Mouse (Mus musculus) forebrain, embryonic 11.5 days (tissue): ENCODE measurements around the gene Vwce. TPM values are rescaled to one million over a fixed set of nuclear protein-coding genes. Genes with fewer than 3 reads are reported as not detected.
A peak's percentile ranks its signal among the peaks of the same experiment; 100 is the strongest.

ENCODE experiments used
- ATAC-seq: fragments of 200-750 bp; cut with Nextera tagmentation; replicated peaks from 2 replicates; pipeline ENCODE4 v1.8.0; 2017; ENCODE audit warnings: moderate TSS enrichment; ENCODE audit not compliant: low FRiP score
- DNase-seq: peaks from one replicate; pipeline ENCODE4 v3.0.0-alpha.2; 2017; ENCODE audit warnings: low spot score
- H3K27ac ChIP-seq: fragments of 300-500 bp; sonication (generic); 2 replicates; pipeline ENCODE4 v1.5.1; 2014; ENCODE audit warnings: low read depth, low read length
- H3K27me3 ChIP-seq: fragments of 300-500 bp; sonication (generic); 2 replicates; pipeline ENCODE4 v1.6.1; 2014; ENCODE audit warnings: mild to moderate bottlenecking, low read length, mixed read lengths; ENCODE audit not compliant: control insufficient read depth, insufficient read depth
- H3K36me3 ChIP-seq: fragments of 300-500 bp; sonication (generic); 2 replicates; pipeline ENCODE4 v1.6.1; 2014; ENCODE audit warnings: mild to moderate bottlenecking, low read length, moderate library complexity, mixed read lengths; ENCODE audit not compliant: control insufficient read depth, insufficient read depth
- H3K4me1 ChIP-seq: fragments of 300-500 bp; sonication (generic); replicated peaks from 2 replicates; pipeline ENCODE4 v1.6.1; 2014; ENCODE audit warnings: low read length, mixed read lengths; ENCODE audit not compliant: control insufficient read depth, insufficient read depth
- H3K4me2 ChIP-seq: fragments of 300-500 bp; sonication (generic); 2 replicates; pipeline ENCODE4 v1.6.1; 2014; ENCODE audit warnings: low read depth, mild to moderate bottlenecking, low read length, moderate library complexity, mixed read lengths; ENCODE audit not compliant: severe bottlenecking
- H3K4me3 ChIP-seq: fragments of 300-500 bp; sonication (generic); 2 replicates; pipeline ENCODE4 v1.5.1; 2014; ENCODE audit warnings: low read depth, low read length
- H3K9ac ChIP-seq: fragments of 300-500 bp; sonication (generic); 2 replicates; pipeline ENCODE4 v1.6.1; 2014; ENCODE audit warnings: low read length
- H3K9me3 ChIP-seq: fragments of 300-500 bp; sonication (generic); 2 replicates; pipeline ENCODE4 v1.6.1; 2016; ENCODE audit warnings: low read length, mixed read lengths; ENCODE audit not compliant: control insufficient read depth
- WGBS: fragments of 180-500 bp; shearing (Covaris S2); extraction: QIAGEN DNeasy Blood & Tissue Kit; methylation state at CpG from one replicate; pipeline ENCODE4 v1.1.7; 2014; 5-methylcytosine and 5-hydroxymethylcytosine counted together
- polyA plus RNA-seq: library from polyadenylated mRNA; unstranded; fragments of >200 nt; fragmentation: Nextera tagmentation; extraction: Ambion mirVana; gene quantifications from 2 replicates; pipeline ENCODE4 v1.2.1, GENCODE M21; 2014

Gene Vwce
- polyA plus RNA-seq, 1 experiment from 2014 or later = 0.47 TPM

GRCm38 (mm10) chr19:10691121-10691520, 57.1 kb downstream of the Vwce start:
- no peak for ATAC-seq
- Histone ChIP-seq H3K27ac (no peak overlapping the region), H3K9me3 (no peaks in the 10 kb centered on the region), H3K27me3 (no peaks in the 10 kb centered on the region), H3K9ac (no peak overlapping the region), H3K4me2 (no peak overlapping the region), H3K4me3 (no peak overlapping the region), H3K4me1 (peaks cover 13% of the 10 kb centered on the region), H3K36me3 (no peaks in the 10 kb centered on the region)
- no peak for DNase-seq
- WGBS = 93% methylated on average over 4 of the region's 4 CpGs

DNA sequence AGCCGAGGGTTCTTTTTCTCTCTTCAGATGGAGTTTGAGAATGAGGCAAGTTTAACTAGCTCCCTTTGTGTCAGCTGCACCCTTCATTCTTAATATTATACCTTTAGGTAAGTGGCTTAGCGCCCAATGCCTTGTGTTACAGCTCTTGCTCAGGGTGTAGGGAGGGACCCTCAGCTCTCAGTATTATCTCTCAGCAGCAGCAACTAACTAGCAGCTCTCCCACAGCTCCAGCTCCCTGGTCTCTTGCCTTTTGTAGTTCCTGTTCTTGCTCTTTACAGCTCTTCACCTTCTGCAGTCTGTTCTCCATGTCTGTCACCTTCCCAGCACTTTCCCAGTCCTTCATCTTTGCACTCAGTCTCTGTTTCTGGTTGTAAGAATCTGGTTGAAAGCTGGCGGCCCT, 57.6 kb downstream of the Vwce start:
- Histone ChIP-seq H3K4me2 (no peak overlapping the region), H3K27me3 (no peaks in the 10 kb centered on the region), H3K9me3 (no peaks in the 10 kb centered on the region), H3K36me3 (no peaks in the 10 kb centered on the region), H3K4me3 (no peak overlapping the region), H3K4me1 (peaks cover 15% of the 10 kb centered on the region), H3K27ac (no peak overlapping the region), H3K9ac (no peak overlapping the region)
- ATAC-seq (no peak), DNase-seq (no peak)
- WGBS = 90% methylated on average over 3 of the region's 3 CpGs

GRCm38 (mm10) chr19:10692361-10692760, 58.3 kb downstream of the Vwce start:
- H3K27ac ChIP-seq = no peak overlapping the region

DNA sequence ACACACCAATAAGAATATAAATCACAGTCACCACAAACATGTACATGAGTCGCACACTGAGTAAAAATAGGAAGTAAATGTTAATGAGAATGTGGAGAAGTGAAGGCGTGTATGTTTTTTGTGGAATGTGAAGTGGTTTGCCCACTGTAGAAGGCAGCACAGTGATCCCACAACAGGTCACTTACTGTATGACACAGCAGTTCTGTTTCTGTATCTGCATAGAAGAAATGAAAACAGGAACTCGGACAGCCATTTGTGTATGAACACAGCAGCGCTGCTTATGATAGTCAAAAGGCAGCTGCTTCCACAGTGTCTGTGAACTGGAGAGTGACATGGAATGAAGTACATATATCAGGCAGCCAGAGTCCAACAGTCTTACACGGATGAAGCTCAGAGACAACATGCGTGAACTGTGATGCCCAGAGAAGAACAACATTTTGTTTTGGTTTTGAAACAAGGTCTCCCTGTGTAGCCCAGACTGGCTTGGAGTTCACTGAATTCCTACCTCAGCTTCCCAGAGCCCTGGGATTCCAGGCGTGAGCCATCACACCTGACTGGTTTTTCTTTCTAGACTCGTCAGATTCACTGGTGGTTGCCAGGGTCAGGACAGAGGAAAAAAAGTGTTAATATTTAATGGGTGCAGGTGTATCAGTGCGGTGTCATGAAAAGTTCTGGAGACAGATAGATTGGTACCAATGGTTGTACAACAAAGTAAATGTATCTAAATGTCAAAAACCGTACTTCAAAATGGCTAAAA, 60.1 kb downstream of the Vwce start:
- no peak overlapping the region for H3K27ac ChIP-seq
- ATAC-seq (no peak), DNase-seq (no peak)
- peaks cover 15% of the 10 kb centered on the region for H3K4me1 ChIP-seq
- no peak overlapping the region for H3K4me3 ChIP-seq
- H3K36me3 ChIP-seq = no peaks in the 10 kb centered on the region
- no peaks in the 10 kb centered on the region for H3K27me3 ChIP-seq
- no peaks in the 10 kb centered on the region for H3K9me3 ChIP-seq
- H3K9ac ChIP-seq = no peak overlapping the region
- WGBS = 86% methylated on average over 10 of the region's 10 CpGs
- no peak overlapping the region for H3K4me2 ChIP-seq

More at GRCm38 (mm10) chr19:10692361-10692760, 58.3 kb downstream of the Vwce start:
- 85% methylated on average over 4 of the region's 4 CpGs for WGBS
- Histone ChIP-seq H3K27me3 (no peaks in the 10 kb centered on the region), H3K4me2 (no peak overlapping the region), H3K36me3 (no peaks in the 10 kb centered on the region), H3K9ac (no peak overlapping the region; the same call in 1 of the 2 replicates), H3K4me3 (no peak overlapping the region), H3K4me1 (peaks cover 15% of the 10 kb centered on the region), H3K9me3 (no peaks in the 10 kb centered on the region)
- ATAC-seq = no peak
- DNase-seq = no peak

DNA sequence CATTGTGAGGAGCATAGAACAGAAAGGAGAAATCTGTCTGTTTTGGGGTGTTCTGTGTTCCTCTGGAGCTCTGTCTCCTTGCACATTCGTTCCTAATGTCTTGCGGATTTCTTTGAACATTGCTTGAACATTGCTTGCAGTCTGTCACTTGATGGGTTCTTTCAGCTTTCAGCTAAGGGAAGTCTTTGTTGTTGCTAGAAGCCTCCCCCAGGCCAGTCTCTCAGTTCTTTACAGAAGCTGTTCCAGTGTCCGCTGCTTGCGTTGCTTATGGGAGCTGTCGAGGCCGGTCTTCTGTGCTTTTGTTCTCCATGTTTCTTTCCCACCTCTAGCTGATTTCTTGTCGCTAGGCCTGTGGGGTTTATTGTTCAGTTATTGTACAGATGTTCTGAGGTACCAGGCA, 61.8 kb downstream of the Vwce start:
- Histone ChIP-seq H3K27me3 (no peaks in the 10 kb centered on the region), H3K36me3 (no peaks in the 10 kb centered on the region), H3K4me3 (no peak overlapping the region), H3K4me2 (0 out of 2 replicates have a peak overlapping the region, but pooled peaks have one; percentile 8), H3K9me3 (no peaks in the 10 kb centered on the region), H3K27ac (peak overlapping the region; percentile 59; the same call in 1 of the 2 replicates), H3K4me1 (peaks cover 10% of the 10 kb centered on the region), H3K9ac (peak overlapping the region; percentile 35)
- 23% methylated on average over 7 of the region's 7 CpGs for WGBS
- peak; percentile 29; the same call in 1 of the 2 replicates for ATAC-seq
- no peak for DNase-seq

GRCm38 (mm10) chr19:10698131-10698991, 64.3 kb downstream of the Vwce start:
- ATAC-seq = no peak
- H3K27ac ChIP-seq = no peak overlapping the region
- H3K4me2 ChIP-seq = no peak overlapping the region
- WGBS = 73% methylated on average over 9 of the region's 9 CpGs
- no peak overlapping the region for H3K4me3 ChIP-seq
- no peak for DNase-seq
- no peak overlapping the region for H3K9ac ChIP-seq
- H3K4me1 ChIP-seq = peaks cover 13% of the 10 kb centered on the region
- H3K9me3 ChIP-seq = no peaks in the 10 kb centered on the region
- H3K36me3 ChIP-seq = no peaks in the 10 kb centered on the region
- no peaks in the 10 kb centered on the region for H3K27me3 ChIP-seq

GRCm38 (mm10) chr19:10699851-10700250, 65.8 kb downstream of the Vwce start:
- Histone ChIP-seq H3K9me3 (no peaks in the 10 kb centered on the region), H3K4me2 (no peak overlapping the region), H3K4me1 (peaks cover 13% of the 10 kb centered on the region), H3K27me3 (no peaks in the 10 kb centered on the region), H3K4me3 (no peak overlapping the region), H3K9ac (no peak overlapping the region), H3K27ac (no peak overlapping the region), H3K36me3 (no peaks in the 10 kb centered on the region)
- DNase-seq = no peak
- no peak for ATAC-seq
- WGBS = 78% methylated on average over 9 of the region's 9 CpGs

DNA sequence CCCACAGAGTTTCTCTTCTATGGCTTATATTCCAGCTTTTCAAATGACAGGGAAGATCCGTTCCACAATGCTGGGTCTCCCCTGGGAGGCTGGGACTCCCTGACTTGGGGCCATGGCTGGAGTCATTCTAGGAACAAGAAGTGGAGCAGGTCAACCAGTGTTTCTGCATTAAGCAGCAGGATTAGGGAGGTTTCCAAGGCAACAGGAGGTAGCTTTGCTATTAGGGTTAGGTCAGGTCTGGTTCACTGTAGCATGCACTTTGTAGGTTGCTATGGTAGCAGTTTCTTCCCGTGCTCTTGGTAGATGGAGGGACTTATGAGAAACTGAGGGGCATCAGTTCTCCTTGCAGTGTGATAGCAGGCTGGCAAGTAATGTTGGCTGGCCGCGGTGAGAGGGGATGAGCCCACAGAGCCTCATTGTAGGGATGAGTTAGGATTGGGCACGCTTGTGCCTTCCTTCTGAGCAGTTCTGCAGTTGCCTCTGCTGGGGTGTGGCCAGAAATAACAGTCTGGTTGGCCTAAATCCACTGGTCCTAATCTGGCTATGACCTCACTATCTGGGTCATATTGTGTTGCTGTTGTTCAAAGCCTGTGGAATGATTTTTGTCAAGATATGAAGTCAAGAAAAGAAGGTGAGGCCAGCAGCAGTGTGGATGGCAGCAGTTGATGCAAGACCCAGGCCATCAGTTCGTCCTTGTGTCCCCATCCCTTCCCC, 67.2 kb downstream of the Vwce start:
- no peak for ATAC-seq

More for the DNA sequence above, 67.2 kb downstream of the Vwce start:
- H3K9ac ChIP-seq = no peak overlapping the region
- 60% methylated on average over 6 of the region's 6 CpGs for WGBS
- peaks cover 7% of the 10 kb centered on the region for H3K4me1 ChIP-seq
- no peak overlapping the region for H3K4me3 ChIP-seq
- no peaks in the 10 kb centered on the region for H3K27me3 ChIP-seq
- no peak overlapping the region for H3K27ac ChIP-seq
- no peaks in the 10 kb centered on the region for H3K9me3 ChIP-seq
- no peaks in the 10 kb centered on the region for H3K36me3 ChIP-seq
- no peak overlapping the region for H3K4me2 ChIP-seq
- no peak for DNase-seq
